Mouse (Mus musculus) monocyte, adult 2 months (primary cell): Measurements from ENCODE around the gene Pacrg.

ENCODE experiments used
- DNase-seq, 2 experiments: peaks; one replicate each; pipeline ENCODE4 v3.0.0; 2022; ENCODE audit warnings: low spot score in 2 of 2, low read depth in 1 of 2

Pacrg gene

GRCm38 (mm10) chr17:10558671-10559070, 281.4 kb downstream of the Pacrg start:
- DNase-seq = no peak

- no peak for DNase-seq
Observed at GRCm38 (mm10) chr17:10552295-10553056, 287.6 kb downstream of the Pacrg start.

- DNase-seq = no peak
Observed at GRCm38 (mm10) chr17:10550781-10551520, 289.2 kb downstream of the Pacrg start.

GRCm38 (mm10) chr17:10549825-10550224, 290.3 kb downstream of the Pacrg start:
- no peak for DNase-seq

- DNase-seq = no peak
Observed at GRCm38 (mm10) chr17:10548969-10549368, 291.1 kb downstream of the Pacrg start.

- DNase-seq = no peak
Observed at GRCm38 (mm10) chr17:10540772-10541171, 299.3 kb downstream of the Pacrg start.

GRCm38 (mm10) chr17:10534206-10534605, 305.9 kb downstream of the Pacrg start:
- DNase-seq = no peak

GRCm38 (mm10) chr17:10533461-10533860, 306.6 kb downstream of the Pacrg start:
- DNase-seq = no peak

- no peak for DNase-seq
Observed at GRCm38 (mm10) chr17:10531024-10531423, 309.1 kb downstream of the Pacrg start.

GRCm38 (mm10) chr17:10529329-10529955, 310.7 kb downstream of the Pacrg start:
- DNase-seq = no peak

GRCm38 (mm10) chr17:10521282-10521681, 318.8 kb downstream of the Pacrg start:
- DNase-seq = no peak

GRCm38 (mm10) chr17:10519506-10520155, 320.5 kb downstream of the Pacrg start:
- no peak for DNase-seq

- no peak for DNase-seq
Observed at GRCm38 (mm10) chr17:10514812-10515211, 325.3 kb downstream of the Pacrg start.

GRCm38 (mm10) chr17:10510913-10511759, 329.0 kb downstream of the Pacrg start:
- no peak for DNase-seq

- no peak for DNase-seq
Observed at GRCm38 (mm10) chr17:10510467-10510866, 329.6 kb downstream of the Pacrg start.

- DNase-seq = no peak
Observed at GRCm38 (mm10) chr17:10508088-10508487, 332.0 kb downstream of the Pacrg start.

GRCm38 (mm10) chr17:10507466-10507865, 332.6 kb downstream of the Pacrg start:
- no peak for DNase-seq

- DNase-seq = no peak
Observed at GRCm38 (mm10) chr17:10506896-10507295, 333.2 kb downstream of the Pacrg start.

- DNase-seq = no peak
Observed at GRCm38 (mm10) chr17:10501439-10501838, 338.7 kb downstream of the Pacrg start.

- DNase-seq = no peak
Observed at GRCm38 (mm10) chr17:10500795-10501432, 339.2 kb downstream of the Pacrg start.
